Mouse (Mus musculus) ES-E14 (cell line): ENCODE measurements at regions not wholly inside any gene's neighbourhood (a gene's known extent, or its start where the extent isn't known, plus 50 kb on each side); places are given as distances from the start of the nearest gene placed in this dataset.

Experiments
- CHD2 ChIP-seq: IDR thresholded peaks from 2 replicates; pipeline ENCODE4 v1.6.1; 2014; ENCODE audit warnings: mild to moderate bottlenecking, low read depth, low read length, inconsistent platforms
- MAFK ChIP-seq: IDR thresholded peaks from 2 replicates; pipeline ENCODE4 v1.6.1; 2014; ENCODE audit warnings: mild to moderate bottlenecking, low read depth, low read length, inconsistent platforms; ENCODE audit not compliant: insufficient read depth

- TF ChIP-seq CHD2: no peak
- no peak for TF ChIP-seq MAFK
Observed at GRCm38 (mm10) chr2:114378844-114379533, 177.7 kb upstream of the Zfp770 start.
